Mouse (Mus musculus): ENCODE results near the gene Necap2. TPM values are rescaled to one million over a fixed set of nuclear protein-coding genes. Genes with fewer than 3 reads are reported as not detected.
A peak's percentile ranks its signal among the peaks of the same experiment; 100 is the strongest.

Gene Necap2
- polyA plus RNA-seq, 1 experiment from 2014 or later, result 57.3 TPM

GRCm38 (mm10) chr4:141053138-141053537, 25.0 kb downstream of the Necap2 start:
- H3K27ac ChIP-seq, result peak overlapping the region; percentile 71
- peak overlapping the region; percentile 34 for H3K4me2 ChIP-seq
- H3K9me3 ChIP-seq, result no peaks in the 10 kb centered on the region
- peaks cover 18% of the 10 kb centered on the region for H3K36me3 ChIP-seq
- peak overlapping the region; percentile 66 for H3K9ac ChIP-seq
- H3K4me1 ChIP-seq (replicated peaks), result peaks cover 56% of the 10 kb centered on the region
- WGBS, result 56% methylated on average over 8 of the region's 8 CpGs
- 0 out of 2 replicates have a peak overlapping the region, but pooled peaks have one; percentile 2 for H3K4me3 ChIP-seq
- ATAC-seq (ENCODE audit: low FRiP score), result no peak
- no peaks in the 10 kb centered on the region for H3K27me3 ChIP-seq

- Histone ChIP-seq H3K4me2 (no peak overlapping the region), H3K27ac (peak overlapping the region; percentile 71), H3K4me1 (replicated peaks) (peaks cover 63% of the 10 kb centered on the region), H3K9me3 (no peaks in the 10 kb centered on the region), H3K36me3 (peaks cover 16% of the 10 kb centered on the region), H3K9ac (no peak overlapping the region; the same call in 1 of the 2 replicates), H3K27me3 (no peaks in the 10 kb centered on the region), H3K4me3 (no peak overlapping the region)
- WGBS, result 88% methylated on average over 12 of the region's 12 CpGs
- ATAC-seq (ENCODE audit: low FRiP score), result no peak
These were observed 25.7 kb downstream of the Necap2 start for GRCm38 (mm10) chr4:141052442-141052841.

- Histone ChIP-seq H3K4me3 (peak overlapping the region; percentile 7; the same call in 1 of the 2 replicates), H3K27me3 (no peaks in the 10 kb centered on the region), H3K27ac (peak overlapping the region; percentile 97), H3K9me3 (no peaks in the 10 kb centered on the region), H3K4me2 (peak overlapping the region; percentile 40), H3K4me1 (replicated peaks) (peaks cover 81% of the 10 kb centered on the region), H3K9ac (peak overlapping the region; percentile 70), H3K36me3 (peaks cover 15% of the 10 kb centered on the region)
- ATAC-seq (ENCODE audit: low FRiP score), result peak; percentile 43; the same call in 1 of the 2 replicates
- 12% methylated on average over 4 of the region's 4 CpGs for WGBS
These were observed 28.7 kb downstream of the Necap2 start for GRCm38 (mm10) chr4:141049476-141049835.

GRCm38 (mm10) chr4:141048810-141049475, 29.2 kb downstream of the Necap2 start:
- Histone ChIP-seq H3K4me1 (replicated peaks) (peaks cover 76% of the 10 kb centered on the region), H3K4me2 (peak overlapping the region; percentile 40), H3K9me3 (no peaks in the 10 kb centered on the region), H3K36me3 (peaks cover 16% of the 10 kb centered on the region), H3K4me3 (peak overlapping the region; percentile 7; the same call in 1 of the 2 replicates), H3K27ac (peak overlapping the region; percentile 97), H3K9ac (peak overlapping the region; percentile 70), H3K27me3 (no peaks in the 10 kb centered on the region)
- ATAC-seq (ENCODE audit: low FRiP score), result peak; percentile 18
- 27% methylated on average over 17 of the region's 17 CpGs for WGBS

- H3K4me2 ChIP-seq, result no peak overlapping the region
- H3K4me3 ChIP-seq, result no peak overlapping the region
- peaks cover 46% of the 10 kb centered on the region for H3K36me3 ChIP-seq
- H3K9me3 ChIP-seq, result no peaks in the 10 kb centered on the region
- WGBS, result 19% methylated on average over 8 of the region's 8 CpGs
- H3K4me1 ChIP-seq (replicated peaks), result peaks cover 42% of the 10 kb centered on the region
- H3K27me3 ChIP-seq, result no peaks in the 10 kb centered on the region
- ATAC-seq (ENCODE audit: low FRiP score), result no peak
- no peak overlapping the region for H3K9ac ChIP-seq
- 0 out of 2 replicates have a peak overlapping the region, but pooled peaks have one; percentile 37 for H3K27ac ChIP-seq
These were observed 33.3 kb downstream of the Necap2 start for GRCm38 (mm10) chr4:141044816-141045215.

GRCm38 (mm10) chr4:141041117-141041516, 37.0 kb downstream of the Necap2 start:
- 44% methylated on average over 12 of the region's 12 CpGs for WGBS
- ATAC-seq (ENCODE audit: low FRiP score), result no peak
- H3K36me3 ChIP-seq, result peaks cover 64% of the 10 kb centered on the region

GRCm38 (mm10) chr4:141033606-141034549, 44.3 kb downstream of the Necap2 start:
- 79% methylated on average over 27 of the region's 27 CpGs for WGBS
- no peaks in the 10 kb centered on the region for H3K27me3 ChIP-seq
- H3K9ac ChIP-seq, result no peak overlapping the region; the same call in 1 of the 2 replicates
- peak overlapping the region; percentile 35 for H3K27ac ChIP-seq
- no peak overlapping the region for H3K4me2 ChIP-seq
- H3K4me3 ChIP-seq, result no peak overlapping the region
- no peak for ATAC-seq (ENCODE audit: low FRiP score)
- no peaks in the 10 kb centered on the region for H3K9me3 ChIP-seq
- H3K4me1 ChIP-seq (replicated peaks), result peaks cover 15% of the 10 kb centered on the region
- peaks cover 77% of the 10 kb centered on the region for H3K36me3 ChIP-seq

More at GRCm38 (mm10) chr4:141041117-141041516, 37.0 kb downstream of the Necap2 start:
- Histone ChIP-seq H3K9me3 (no peaks in the 10 kb centered on the region), H3K4me3 (no peak overlapping the region), H3K27me3 (no peaks in the 10 kb centered on the region), H3K4me1 (replicated peaks) (peaks cover 5% of the 10 kb centered on the region; the same call in 1 of the 2 replicates), H3K4me2 (no peak overlapping the region), H3K9ac (no peak overlapping the region), H3K27ac (no peak overlapping the region)

- H3K27ac ChIP-seq, result no peak overlapping the region
- peaks cover 81% of the 10 kb centered on the region for H3K36me3 ChIP-seq
- no peak overlapping the region for H3K4me3 ChIP-seq
- no peaks in the 10 kb centered on the region for H3K9me3 ChIP-seq
- H3K4me2 ChIP-seq, result no peak overlapping the region
- ATAC-seq (ENCODE audit: low FRiP score), result peak; percentile 53
- peaks cover 15% of the 10 kb centered on the region for H3K4me1 ChIP-seq (replicated peaks)
- H3K27me3 ChIP-seq, result no peaks in the 10 kb centered on the region
- 0 out of 2 replicates have a peak overlapping the region, but pooled peaks have one; percentile 14 for H3K9ac ChIP-seq
- WGBS, result 18% methylated on average over 6 of the region's 6 CpGs
These were observed 46.4 kb downstream of the Necap2 start for GRCm38 (mm10) chr4:141031733-141032132.

- H3K36me3 ChIP-seq, result peaks cover 79% of the 10 kb centered on the region
These were observed 47.5 kb downstream of the Necap2 start for GRCm38 (mm10) chr4:141030541-141031206.

GRCm38 (mm10) chr4:141024992-141025391, 53.2 kb downstream of the Necap2 start:
- peaks cover 27% of the 10 kb centered on the region for H3K4me1 ChIP-seq (replicated peaks)
- peaks cover 73% of the 10 kb centered on the region for H3K36me3 ChIP-seq
- H3K27ac ChIP-seq, result no peak overlapping the region
- no peaks in the 10 kb centered on the region for H3K9me3 ChIP-seq
- no peaks in the 10 kb centered on the region for H3K27me3 ChIP-seq
- no peak overlapping the region for H3K4me3 ChIP-seq
- 79% methylated on average over 15 of the region's 27 CpGs for WGBS
- no peak overlapping the region for H3K4me2 ChIP-seq
- no peak for ATAC-seq (ENCODE audit: low FRiP score)
- H3K9ac ChIP-seq, result no peak overlapping the region

More at GRCm38 (mm10) chr4:141030541-141031206, 47.5 kb downstream of the Necap2 start:
- no peaks in the 10 kb centered on the region for H3K27me3 ChIP-seq
- H3K4me1 ChIP-seq (replicated peaks), result peaks cover 15% of the 10 kb centered on the region
- no peak overlapping the region for H3K4me3 ChIP-seq
- no peak overlapping the region for H3K27ac ChIP-seq
- no peak overlapping the region for H3K4me2 ChIP-seq
- 85% methylated on average over 18 of the region's 18 CpGs for WGBS
- peak overlapping the region; percentile 14; the same call in 1 of the 2 replicates for H3K9ac ChIP-seq
- no peak for ATAC-seq (ENCODE audit: low FRiP score)
- no peaks in the 10 kb centered on the region for H3K9me3 ChIP-seq

GRCm38 (mm10) chr4:141024052-141024451, 54.1 kb downstream of the Necap2 start:
- WGBS, result 84% methylated on average over 9 of the region's 9 CpGs
- H3K9me3 ChIP-seq, result no peaks in the 10 kb centered on the region
- H3K27ac ChIP-seq, result no peak overlapping the region
- peaks cover 67% of the 10 kb centered on the region for H3K36me3 ChIP-seq
- H3K9ac ChIP-seq, result no peak overlapping the region
- no peaks in the 10 kb centered on the region for H3K27me3 ChIP-seq
- ATAC-seq (ENCODE audit: low FRiP score), result no peak
- no peak overlapping the region for H3K4me3 ChIP-seq
- no peak overlapping the region for H3K4me2 ChIP-seq
- H3K4me1 ChIP-seq (replicated peaks), result peaks cover 36% of the 10 kb centered on the region

GRCm38 (mm10) chr4:141021614-141021929, 56.6 kb downstream of the Necap2 start:
- Histone ChIP-seq H3K4me1 (replicated peaks) (peaks cover 54% of the 10 kb centered on the region), H3K27me3 (no peaks in the 10 kb centered on the region), H3K36me3 (peaks cover 64% of the 10 kb centered on the region), H3K4me3 (no peak overlapping the region), H3K9me3 (no peaks in the 10 kb centered on the region), H3K9ac (peak overlapping the region; percentile 61; the same call in 1 of the 2 replicates), H3K27ac (peak overlapping the region; percentile 91), H3K4me2 (no peak overlapping the region)
- WGBS, result 39% methylated on average over 11 of the region's 11 CpGs
- peak; percentile 34 for ATAC-seq (ENCODE audit: low FRiP score)
